Comparison of ENCODE assay signal across 23 mouse cellular contexts in genomic region chr2:34998956-34999355, GRCm38 (mm10). TPM values are rescaled to one million over a fixed set of nuclear protein-coding genes. Genes with fewer than 3 reads are reported as not detected.
A peak's percentile ranks its signal among the peaks of the same experiment; 100 is the strongest.
DNase-seq lines count a peak whose midpoint lies in the region; ATAC-seq and TF ChIP-seq lines count a peak whose summit lies in the region.
"Had no signal": no experiment of that assay in that cellular context is flagged by ENCODE, and none has a peak within 500 bp of the region (broad histone marks: within the 10 kb centered on the region; RNA-seq: fewer than 3 reads in every experiment).

No protein-coding gene starts in this region.

- peak overlapping the region; percentile 5; the same call in 1 of the 2 replicates for H3K27ac ChIP-seq in left cerebral cortex, adult 2 months
- H3K27ac ChIP-seq: embryonic facial prominence, embryonic 12.5 days; forebrain, embryonic 13.5 days; gastrocnemius, adult 2 months; hindbrain, embryonic 12.5 days; neural tube, embryonic 13.5 days had no signal

- intact Hi-C loops in left cerebral cortex, adult 2 months (cut with DNase I), result loop anchor here (2.0 kb wide), 1 partner anchor 16 kb away; no protein-coding TSS in a partner anchor

- ATAC-seq in inflammation-experienced regulatory T-cells, adult 6 months, result no peak
- ATAC-seq: forebrain, embryonic 13.5 days had no signal

- no peak for TF ChIP-seq CTCF in left cerebral cortex, adult 2 months (IDR thresholded peaks at IDR 0.05)

- DNase-seq in layer of hippocampus, adult 8-10 months (ENCODE audit: low spot score in 2 of 2), result peak; percentile 22 to 32
- no peak for DNase-seq in layer of hippocampus, adult 9-10 months (ENCODE audit: low spot score)
- peak; percentile 44 for DNase-seq in brain, adult 2 months (ENCODE audit: low read depth, low spot score)
- DNase-seq in left cerebral cortex, adult 2 months (ENCODE audit: extremely low spot score in 1 of 2, low spot score in 2 of 2), result peak in 1 of 2 experiments; percentile 44
- peak; percentile 27 for DNase-seq in right cerebral cortex, postnatal 14 days
- DNase-seq in spleen, postnatal 4 days (ENCODE audit: low spot score in 2 of 2), result no peak
- no peak for DNase-seq in B cell, adult 2 months
- DNase-seq: adrenal gland, adult 8-10 months; cerebellum, adult 11 months; cerebellum, postnatal 10 days; gastrocnemius, adult 2 months; heart, postnatal 10 days; kidney, adult 8-10 months; kidney, postnatal 4 days; lung, embryonic 14.5 days; lung, postnatal 4 days; thymus, postnatal 25 days had no signal

- H3K4me3 ChIP-seq in left cerebral cortex, adult 2 months, result no peak overlapping the region
- H3K4me3 ChIP-seq: embryonic facial prominence, embryonic 12.5 days; erythroblast, embryonic 14.5 days; forebrain, embryonic 13.5 days; gastrocnemius, adult 2 months; hindbrain, embryonic 12.5 days; neural tube, embryonic 13.5 days had no signal

RNA-seq across cellular contexts. Expression of gene Traf1, which starts 37.4 kb away (rescaled TPM):
- total RNA-seq in layer of hippocampus, adult 8-10 months (2022), result 1 to 10 TPM; 3.5 to 6.1 (median 4.5) TPM
- 1 to 10 TPM; 1.3 to 1.6 TPM for total RNA-seq in left cerebral cortex, adult 2 months (2021)
- 100 to 1,000 TPM; 240 to 310 (median 304) TPM for polyA plus RNA-seq in inflammation-experienced regulatory T-cells, adult 6 months (2017; shearing (Covaris generic))
- polyA plus RNA-seq: erythroblast, embryonic 14.5 days had no signal

Comparison
In these comparisons a context has a peak if more than half of its experiments do, and no peak if none do; other contexts are left out.
1. DNase-seq: peak in layer of hippocampus, adult 8-10 months (2 of 2), brain, adult 2 months (single experiment) and right cerebral cortex, postnatal 14 days (single experiment); none in layer of hippocampus, adult 9-10 months (single experiment), spleen, postnatal 4 days (0 of 2) and B cell, adult 2 months (0 of 2).